Mouse (Mus musculus): ENCODE data around the gene Crx. TPM values are rescaled to one million over a fixed set of nuclear protein-coding genes. Genes with fewer than 3 reads are reported as not detected.
A peak's percentile ranks its signal among the peaks of the same experiment; 100 is the strongest.

The Crx gene
- total RNA-seq, 2 experiments from 2014 or later, result not detected

- intact Hi-C loops (cut with DNase I), result no loop called here
- no peak for DNase-seq
These were observed 1.6 kb upstream of the Crx start for GRCm38 (mm10) chr7:15881388-15881787.

- intact Hi-C loops (cut with DNase I), result no loop called here
These were observed 15.7 kb downstream of the Crx start for GRCm38 (mm10) chr7:15864104-15864503.

GRCm38 (mm10) chr7:15859657-15860056 is 20.1 kb downstream of the Crx start:
- intact Hi-C loops (cut with DNase I), result loop anchor here (5.0 kb wide), 1 partner anchor 53 kb away; no protein-coding TSS in a partner anchor
- DNase-seq, result peak in 1 of 2 experiments; percentile 9

More at GRCm38 (mm10) chr7:15864104-15864503, 15.7 kb downstream of the Crx start:
- DNase-seq, result no peak

- intact Hi-C loops (cut with DNase I), result no loop called here
- no peak for DNase-seq
These were observed 40.2 kb downstream of the Crx start, which contains the start of gene Obox6 for GRCm38 (mm10) chr7:15839578-15839977. Gene Obox6 (minus strand): TSS chr7:15839678.

Other genes with a start within 250 kb of the Crx start
- gene Obox3, start 240.1 kb downstream of the Crx start, total RNA-seq (2021), result not detected
- not detected for gene Obox5, start 129.8 kb downstream of the Crx start, total RNA-seq (2021)
- not detected for gene Obox6, start 40.3 kb downstream of the Crx start, total RNA-seq (2021)
- gene Crxos, start 2.6 kb upstream of the Crx start, total RNA-seq (2021), result not detected
- 100 to 1,000 TPM; 184 to 195 TPM for gene Selenow, start 42.4 kb upstream of the Crx start, total RNA-seq (2021)
- gene Nop53, start 66.1 kb upstream of the Crx start, total RNA-seq (2021), result 100 to 1,000 TPM; 152 to 153 TPM
- 100 to 1,000 TPM; 224 to 236 TPM for gene Ehd2, start 87.6 kb upstream of the Crx start, total RNA-seq (2021)
- 1 to 10 TPM; 9.3 to 9.6 TPM for gene Bicra, start 168.0 kb upstream of the Crx start, total RNA-seq (2021)
- not detected for gene Zfp541, start 181.8 kb upstream of the Crx start, total RNA-seq (2021)
- 100 to 1,000 TPM in 1 of 2 experiments, 10 to 100 TPM in 1; 93.2 to 100 TPM for gene Napa, start 218.5 kb upstream of the Crx start, total RNA-seq (2021)
- gene Kptn, start 239.9 kb upstream of the Crx start, total RNA-seq (2021), result 10 to 100 TPM; 24.1 to 27.7 TPM
- gene Slc8a2, start 249.9 kb upstream of the Crx start, total RNA-seq (2021), result 1 to 10 TPM; 1.3 to 1.4 TPM

Measured in heart, postnatal 10 days (tissue).